Mouse (Mus musculus) bone marrow macrophage, adult 2 months (primary cell): Measurements from ENCODE around the gene Gm26602. TPM values are rescaled to one million over a fixed set of nuclear protein-coding genes. Genes with fewer than 3 reads are reported as not detected.
A peak's percentile ranks its signal among the peaks of the same experiment; 100 is the strongest.

Experiments
- H3K27ac ChIP-seq: 2 replicates; pipeline ENCODE4 v1.5.1; 2012; ENCODE audit warnings: low read depth, low read length; ENCODE audit not compliant: insufficient read depth
- H3K4me1 ChIP-seq: 2 replicates; pipeline ENCODE4 v1.6.1; 2012; ENCODE audit warnings: low read length; ENCODE audit not compliant: control insufficient read depth, insufficient read depth
- H3K4me3 ChIP-seq: 2 replicates; pipeline ENCODE4 v1.5.1; 2012; ENCODE audit warnings: mild to moderate bottlenecking, low read length, moderate library complexity; ENCODE audit not compliant: insufficient read depth
- CTCF ChIP-seq: IDR thresholded peaks from 2 replicates; pipeline ENCODE4 v1.5.1; 2012; ENCODE audit warnings: low read depth, mild to moderate bottlenecking, low read length, moderate library complexity
- POLR2A ChIP-seq: IDR thresholded peaks from 2 replicates; pipeline ENCODE4 v1.6.1; 2012; ENCODE audit warnings: mild to moderate bottlenecking, low read depth, low read length, borderline replicate concordance
- polyA plus RNA-seq: library from polyadenylated mRNA; stranded (reverse); fragments of >200 nt; gene quantifications from 2 replicates; pipeline ENCODE4 v1.2.4, GENCODE M21; 2012; ENCODE audit not compliant: missing spikeins, insufficient read depth, insufficient read length

Gm26602 gene
- polyA plus RNA-seq, 1 experiment: not detected

GRCm38 (mm10) chr10:79925785-79926490, 15.3 kb downstream of the Gm26602 start:
- TF ChIP-seq POLR2A (no peak), CTCF (no peak)
- Histone ChIP-seq H3K27ac (peak overlapping the region; percentile 31), H3K4me3 (peak overlapping the region; percentile 77), H3K4me1 (peaks cover 21% of the 10 kb centered on the region)

- TF ChIP-seq CTCF (no peak), POLR2A (no peak)
- Histone ChIP-seq H3K4me3 (peak within 1 kb of the TSS; percentile 77), H3K4me1 (peaks cover 28% of the 10 kb centered on the region), H3K27ac (peak within 1 kb of the TSS; percentile 86)
Observed at GRCm38 (mm10) chr10:79926491-79927323, 16.1 kb downstream of the Gm26602 start, which contains the start of gene Arid3a. Gene Arid3a (plus strand): TSS chr10:79927043.

- no peak for TF ChIP-seq CTCF
- no peak for TF ChIP-seq POLR2A
- Histone ChIP-seq H3K4me3 (peak overlapping the region; percentile 77), H3K4me1 (peaks cover 36% of the 10 kb centered on the region), H3K27ac (peak overlapping the region; percentile 86)
Observed at GRCm38 (mm10) chr10:79927324-79928029, 16.8 kb downstream of the Gm26602 start.

GRCm38 (mm10) chr10:79928030-79928694, 17.5 kb downstream of the Gm26602 start:
- H3K27ac ChIP-seq: peak overlapping the region; percentile 86
- H3K4me1 ChIP-seq: peaks cover 39% of the 10 kb centered on the region
- TF ChIP-seq POLR2A (no peak), CTCF (no peak)
- H3K4me3 ChIP-seq: peak overlapping the region; percentile 77

GRCm38 (mm10) chr10:79928907-79929701, 18.4 kb downstream of the Gm26602 start:
- TF ChIP-seq POLR2A: no peak
- TF ChIP-seq CTCF: no peak
- Histone ChIP-seq H3K4me3 (peak overlapping the region; percentile 77), H3K4me1 (peaks cover 42% of the 10 kb centered on the region), H3K27ac (peak overlapping the region; percentile 33; the same call in 1 of the 2 replicates)

GRCm38 (mm10) chr10:79929967-79930825, 19.5 kb downstream of the Gm26602 start:
- TF ChIP-seq CTCF (no peak), POLR2A (no peak)
- Histone ChIP-seq H3K27ac (no peak overlapping the region), H3K4me3 (no peak overlapping the region), H3K4me1 (peaks cover 50% of the 10 kb centered on the region)

- Histone ChIP-seq H3K27ac (no peak overlapping the region), H3K4me3 (no peak overlapping the region), H3K4me1 (peaks cover 56% of the 10 kb centered on the region)
- TF ChIP-seq CTCF: no peak
- TF ChIP-seq POLR2A: no peak
Observed at GRCm38 (mm10) chr10:79930826-79931186, 20.1 kb downstream of the Gm26602 start.

GRCm38 (mm10) chr10:79931797-79932196, 21.1 kb downstream of the Gm26602 start:
- Histone ChIP-seq H3K4me3 (no peak overlapping the region), H3K4me1 (peaks cover 62% of the 10 kb centered on the region)

More at GRCm38 (mm10) chr10:79931797-79932196, 21.1 kb downstream of the Gm26602 start:
- TF ChIP-seq CTCF (no peak), POLR2A (no peak)
- no peak overlapping the region for H3K27ac ChIP-seq
